ENCODE assay signal across 29 mouse cellular contexts in the genomic region with DNA sequence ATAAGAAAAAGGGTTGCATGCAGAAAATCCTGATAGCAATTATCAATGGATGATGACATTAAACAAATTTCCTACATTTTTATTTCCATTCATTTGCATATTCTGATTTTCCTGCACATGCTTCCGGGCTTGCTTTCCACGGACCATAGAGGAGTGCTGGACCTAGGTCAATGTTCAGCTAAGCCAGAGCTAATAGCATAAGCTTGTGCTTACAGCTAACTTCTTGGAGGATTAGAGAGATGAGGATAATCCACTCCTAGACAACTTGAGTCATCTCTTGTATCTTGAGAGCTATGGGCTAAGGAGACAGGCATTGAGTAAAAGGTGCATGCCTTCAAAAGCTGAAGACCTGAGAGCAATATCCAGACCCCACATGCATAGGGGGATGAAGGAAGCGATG.
DNase-seq lines count a peak whose midpoint lies in the region; ATAC-seq and TF ChIP-seq lines count a peak whose summit lies in the region.
"Had no signal": no experiment of that assay in that cellular context is flagged by ENCODE, and none has a peak within 500 bp of the region (broad histone marks: within the 10 kb centered on the region; RNA-seq: fewer than 3 reads in every experiment).

No protein-coding gene starts in this region.

- H3K4me2 ChIP-seq in intestine, postnatal 0 days (replicated peaks; ENCODE audit: low read depth): no peak overlapping the region
- no peak overlapping the region for H3K4me2 ChIP-seq in stomach, postnatal 0 days (replicated peaks; ENCODE audit: low read depth)
- no peak overlapping the region for H3K4me2 ChIP-seq in liver, embryonic 12.5 days
- H3K4me2 ChIP-seq: embryonic facial prominence, embryonic 13.5 days; forebrain, embryonic 12.5 days; forebrain, embryonic 15.5 days; hindbrain, embryonic 14.5 days had no signal

- H3K4me3 ChIP-seq in intestine, postnatal 0 days (ENCODE audit: low read depth, low read length): no peak overlapping the region
- no peak overlapping the region for H3K4me3 ChIP-seq in stomach, postnatal 0 days (ENCODE audit: low read depth, low read length)
- no peak overlapping the region for H3K4me3 ChIP-seq in liver, embryonic 12.5 days
- H3K4me3 ChIP-seq: embryonic facial prominence, embryonic 10.5 days; embryonic facial prominence, embryonic 13.5 days; erythroblast, embryonic 14.5 days; forebrain, embryonic 12.5 days; forebrain, embryonic 15.5 days; heart, adult 2 months; heart, embryonic 10.5 days; heart, embryonic 13.5 days had no signal

- peak; percentile 9 for DNase-seq in kidney, adult 9 months
- no peak for DNase-seq in kidney, postnatal 14 days
- peak; percentile 51 for DNase-seq in retina, postnatal 7 days (ENCODE audit: low read depth, low spot score)
- DNase-seq in stomach, postnatal 0 days (ENCODE audit: low spot score): no peak
- DNase-seq in cerebellum, adult 18-20 months: no peak
- DNase-seq in lung, postnatal 36 days: no peak
- DNase-seq: adrenal gland, postnatal 10 days; adrenal gland, postnatal 36 days; cerebellum, adult 11 months; cerebellum, adult 8-10 months; cerebellum, postnatal 10 days; cerebellum, postnatal 36 days; embryo, embryonic 11 days; gastrocnemius, postnatal 10 days; gastrocnemius, postnatal 36 days; heart, adult 2 months; heart, postnatal 14 days; heart, postnatal 4 days had no signal

- no peak for TF ChIP-seq EP300 in stomach, postnatal 0 days (optimal IDR thresholded peaks at IDR 0.05)

- peak overlapping the region; percentile 87 for H3K27ac ChIP-seq in intestine, postnatal 0 days (ENCODE audit: low read depth, low read length)
- no peak overlapping the region for H3K27ac ChIP-seq in stomach, postnatal 0 days (replicated peaks)
- no peak overlapping the region for H3K27ac ChIP-seq in liver, embryonic 12.5 days
- H3K27ac ChIP-seq: embryonic facial prominence, embryonic 10.5 days; embryonic facial prominence, embryonic 13.5 days; forebrain, embryonic 12.5 days; forebrain, embryonic 15.5 days; heart, adult 2 months; heart, embryonic 10.5 days; hindbrain, embryonic 14.5 days had no signal

- no peaks in the 10 kb centered on the region for H3K9me3 ChIP-seq in intestine, postnatal 0 days (ENCODE audit: control insufficient read depth)
- no peaks in the 10 kb centered on the region for H3K9me3 ChIP-seq in stomach, postnatal 0 days (ENCODE audit: control insufficient read depth, low read length)
- no peaks in the 10 kb centered on the region for H3K9me3 ChIP-seq in liver, embryonic 12.5 days (replicated peaks)
- H3K9me3 ChIP-seq: embryonic facial prominence, embryonic 10.5 days; embryonic facial prominence, embryonic 13.5 days; forebrain, embryonic 12.5 days; forebrain, embryonic 15.5 days; heart, embryonic 10.5 days; heart, embryonic 13.5 days had no signal

- H3K27me3 ChIP-seq in intestine, postnatal 0 days (replicated peaks; ENCODE audit: control insufficient read depth, insufficient read depth, low read length): no peaks in the 10 kb centered on the region
- no peaks in the 10 kb centered on the region for H3K27me3 ChIP-seq in stomach, postnatal 0 days (ENCODE audit: control insufficient read depth, insufficient read depth, low read length)
- H3K27me3 ChIP-seq in liver, embryonic 12.5 days (replicated peaks): no peaks in the 10 kb centered on the region
- H3K27me3 ChIP-seq: embryonic facial prominence, embryonic 13.5 days; forebrain, embryonic 15.5 days; heart, embryonic 13.5 days had no signal

- no peaks in the 10 kb centered on the region for H3K4me1 ChIP-seq in intestine, postnatal 0 days (replicated peaks; ENCODE audit: control insufficient read depth, insufficient read depth, low read length)
- H3K4me1 ChIP-seq in stomach, postnatal 0 days (replicated peaks; ENCODE audit: control insufficient read depth, insufficient read depth): no peaks in the 10 kb centered on the region
- no peaks in the 10 kb centered on the region for H3K4me1 ChIP-seq in liver, embryonic 12.5 days
- H3K4me1 ChIP-seq: embryonic facial prominence, embryonic 10.5 days; embryonic facial prominence, embryonic 13.5 days; forebrain, embryonic 12.5 days; forebrain, embryonic 15.5 days had no signal

- 50% methylated on average over 3 of the region's 3 CpGs for WGBS in intestine, postnatal 0 days
- 76% methylated on average over 3 of the region's 3 CpGs for WGBS in stomach, postnatal 0 days
- WGBS in liver, embryonic 12.5 days (ENCODE audit: insufficient replicate concordance): 84% methylated on average over 3 of the region's 3 CpGs

- peak; percentile 84 for ATAC-seq in intestine, postnatal 0 days
- peak; percentile 70; the same call in 1 of the 2 replicates for ATAC-seq in stomach, postnatal 0 days (ENCODE audit: low FRiP score, low TSS enrichment)
- ATAC-seq in liver, embryonic 12.5 days: no peak
- ATAC-seq: activated CD4-positive, CD25-positive, alpha-beta regulatory T cell, adult 4 months; forebrain, embryonic 15.5 days had no signal

- no peak overlapping the region for H3K9ac ChIP-seq in intestine, postnatal 0 days (ENCODE audit: low read depth, low read length)
- H3K9ac ChIP-seq in stomach, postnatal 0 days (ENCODE audit: low read length): no peak overlapping the region
- no peak overlapping the region for H3K9ac ChIP-seq in liver, embryonic 12.5 days
- H3K9ac ChIP-seq: embryonic facial prominence, embryonic 13.5 days; forebrain, embryonic 12.5 days; forebrain, embryonic 15.5 days; heart, embryonic 13.5 days; hindbrain, embryonic 14.5 days had no signal

- no peaks in the 10 kb centered on the region for H3K36me3 ChIP-seq in intestine, postnatal 0 days (ENCODE audit: control insufficient read depth, insufficient read depth)
- no peaks in the 10 kb centered on the region for H3K36me3 ChIP-seq in stomach, postnatal 0 days (ENCODE audit: control insufficient read depth, insufficient read depth, low read length)
- H3K36me3 ChIP-seq in liver, embryonic 12.5 days: no peaks in the 10 kb centered on the region
- H3K36me3 ChIP-seq: embryonic facial prominence, embryonic 10.5 days; embryonic facial prominence, embryonic 13.5 days; forebrain, embryonic 12.5 days; forebrain, embryonic 15.5 days; heart, embryonic 10.5 days; heart, embryonic 13.5 days had no signal

- no peak for TF ChIP-seq CTCF in intestine, postnatal 0 days (IDR thresholded peaks at IDR 0.05; ENCODE audit: low read depth)
- TF ChIP-seq CTCF in stomach, postnatal 0 days (IDR thresholded peaks at IDR 0.05; ENCODE audit: low read depth): no peak

Comparison
In these comparisons a context has a peak if more than half of its experiments do, and no peak if none do; other contexts are left out.
1. DNase-seq: peak in kidney, adult 9 months (single experiment) and retina, postnatal 7 days (single experiment); none in kidney, postnatal 14 days (single experiment), stomach, postnatal 0 days (single experiment), cerebellum, adult 18-20 months (0 of 2) and lung, postnatal 36 days (single experiment).